Mouse (Mus musculus): Measurements from ENCODE around the gene Hdac1. TPM values are rescaled to one million over a fixed set of nuclear protein-coding genes. Genes with fewer than 3 reads are reported as not detected.

The Hdac1 gene
- polyA plus RNA-seq, 1 experiment from 2014 or later: 101 TPM

DNA sequence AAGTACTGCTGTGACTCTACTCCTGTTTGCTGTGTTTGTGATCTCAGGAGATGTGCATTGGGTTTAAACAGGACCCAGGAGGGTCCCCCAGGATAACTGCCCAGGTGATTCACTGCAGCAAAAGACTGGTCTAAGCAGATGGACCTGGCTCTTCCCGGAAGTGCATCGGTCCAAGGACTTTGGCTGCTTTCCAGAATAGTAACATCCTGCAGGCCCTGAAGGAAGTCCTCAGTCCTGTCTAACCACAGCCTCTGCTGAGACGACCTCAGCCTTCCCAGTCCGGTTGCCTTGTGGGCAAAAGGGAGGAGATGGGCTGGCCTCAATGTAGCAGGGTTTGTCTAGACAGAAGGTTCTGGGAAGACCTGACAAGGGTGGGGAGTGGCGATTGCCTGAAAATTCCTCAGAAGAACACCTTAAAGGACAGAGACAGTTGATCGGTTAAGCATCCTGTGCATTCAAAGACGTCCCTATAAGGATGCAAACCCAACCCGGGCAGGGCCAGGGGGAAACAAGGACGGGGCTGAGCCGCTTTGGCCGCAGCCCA lies 39.5 kb downstream of the Hdac1 start:
- TF ChIP-seq EP300 (IDR thresholded peaks at IDR 0.05) (no peak), CTCF (IDR thresholded peaks at IDR 0.05) (no peak)
- no peak overlapping the region for H3K4me3 ChIP-seq (ENCODE audit: low read depth, low read length)
- no peak for DNase-seq (ENCODE audit: low spot score)
- no peaks in the 10 kb centered on the region for H3K9me3 ChIP-seq (ENCODE audit: low read length)
- no peak overlapping the region for H3K4me2 ChIP-seq (replicated peaks; ENCODE audit: low read depth, low read length)
- H3K27ac ChIP-seq (ENCODE audit: low read length): no peak overlapping the region
- H3K27me3 ChIP-seq (replicated peaks; ENCODE audit: insufficient read depth, low read length): no peaks in the 10 kb centered on the region
- WGBS: 52% methylated on average over 11 of the region's 11 CpGs
- H3K36me3 ChIP-seq (ENCODE audit: insufficient read depth, low read length): no peaks in the 10 kb centered on the region
- ATAC-seq: no peak
- H3K4me1 ChIP-seq (ENCODE audit: insufficient read depth, low read depth, low read length): no peaks in the 10 kb centered on the region
- no peak overlapping the region for H3K9ac ChIP-seq (replicated peaks; ENCODE audit: low read depth)

DNA sequence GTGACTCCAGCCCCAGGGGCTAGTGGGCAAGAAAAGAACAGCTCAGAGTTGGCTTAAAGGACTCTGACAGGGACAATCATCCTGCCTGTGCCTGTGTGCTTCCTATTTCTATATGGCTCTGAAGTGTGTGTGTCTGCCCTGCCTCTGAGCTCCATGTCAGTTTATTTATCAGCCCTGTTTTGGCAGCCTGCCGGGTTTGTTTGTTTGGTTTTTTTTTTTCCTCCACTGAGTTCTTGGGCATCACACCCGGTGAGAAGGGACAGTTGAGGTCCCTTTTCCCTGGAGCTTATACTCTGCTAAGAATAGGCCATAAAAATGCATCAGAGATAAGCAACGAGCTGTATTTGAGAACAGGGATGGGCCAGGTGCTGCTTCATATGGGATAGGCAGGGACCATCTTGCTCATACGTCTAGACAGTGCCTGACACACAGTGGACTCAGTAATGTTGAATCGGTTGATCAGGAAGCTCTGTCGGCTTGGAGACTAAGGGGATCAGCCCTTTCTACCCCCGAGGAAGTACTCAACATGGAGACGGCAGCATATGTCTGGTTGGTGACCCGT lies 40.1 kb downstream of the Hdac1 start:
- H3K36me3 ChIP-seq (ENCODE audit: insufficient read depth, low read length): no peaks in the 10 kb centered on the region
- H3K4me1 ChIP-seq (ENCODE audit: insufficient read depth, low read depth, low read length): no peaks in the 10 kb centered on the region
- no peak for DNase-seq (ENCODE audit: low spot score)
- no peaks in the 10 kb centered on the region for H3K27me3 ChIP-seq (replicated peaks; ENCODE audit: insufficient read depth, low read length)
- no peak overlapping the region for H3K27ac ChIP-seq (ENCODE audit: low read length)
- no peak overlapping the region for H3K4me2 ChIP-seq (replicated peaks; ENCODE audit: low read depth, low read length)
- WGBS: 43% methylated on average over 9 of the region's 9 CpGs
- H3K9me3 ChIP-seq (ENCODE audit: low read length): no peaks in the 10 kb centered on the region
- no peak overlapping the region for H3K9ac ChIP-seq (replicated peaks; ENCODE audit: low read depth)
- no peak for ATAC-seq
- no peak overlapping the region for H3K4me3 ChIP-seq (ENCODE audit: low read depth, low read length)
- no peak for TF ChIP-seq CTCF (IDR thresholded peaks at IDR 0.05)
- no peak for TF ChIP-seq EP300 (IDR thresholded peaks at IDR 0.05)

DNA sequence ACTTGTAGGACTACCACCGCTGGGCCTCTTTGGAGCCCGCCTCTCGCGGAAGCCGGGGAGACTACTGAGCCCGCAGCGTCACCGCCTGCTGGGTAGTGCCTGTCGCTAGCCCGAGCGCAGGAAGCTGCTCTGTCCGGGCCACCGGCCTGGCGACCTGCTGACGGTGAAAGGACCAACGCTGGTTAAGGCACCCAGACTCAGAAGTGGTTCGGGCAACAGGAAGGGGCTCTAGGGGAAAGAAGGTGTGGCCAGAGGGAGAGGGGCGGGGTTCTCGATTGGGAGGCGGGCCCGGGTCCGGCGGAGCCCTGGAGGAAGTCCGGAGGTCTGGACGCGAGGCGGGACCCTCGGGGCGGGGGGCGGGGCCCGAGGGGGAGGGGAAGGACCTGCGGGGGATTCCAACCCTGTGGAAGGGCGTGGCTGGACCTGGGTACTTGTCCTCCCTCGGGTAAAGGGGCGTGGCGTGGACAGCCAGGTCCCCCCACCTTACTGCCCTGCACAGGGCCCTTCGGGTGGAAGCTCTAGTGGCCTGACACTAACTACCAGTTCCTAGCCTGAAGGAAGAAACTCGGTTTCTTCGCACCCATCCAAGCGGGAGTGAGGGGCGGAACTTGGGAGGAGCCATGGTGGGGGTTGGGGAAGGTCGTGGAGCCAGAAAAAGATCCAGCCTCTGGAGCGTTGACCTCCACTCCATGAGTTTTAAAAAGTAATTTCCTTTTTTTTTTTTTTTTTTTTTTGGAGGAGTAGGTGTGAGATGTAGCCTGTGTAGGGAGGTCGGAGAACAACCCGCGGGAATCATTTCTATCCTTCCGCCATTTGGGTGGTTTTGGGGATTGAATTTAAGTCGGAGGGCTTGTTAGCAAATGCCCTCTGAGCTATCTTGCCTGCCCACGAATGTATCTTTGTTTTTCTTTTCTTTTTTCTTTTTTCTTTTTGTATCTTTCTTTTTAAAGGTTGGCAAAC lies 41.6 kb downstream of the Hdac1 start:
- peak; percentile 94 for DNase-seq (ENCODE audit: low spot score)
- Histone ChIP-seq H3K9me3 (ENCODE audit: low read length) (no peaks in the 10 kb centered on the region), H3K36me3 (ENCODE audit: insufficient read depth, low read length) (no peaks in the 10 kb centered on the region), H3K4me3 (ENCODE audit: low read depth, low read length) (peak overlapping the region; percentile 53), H3K27me3 (replicated peaks; ENCODE audit: insufficient read depth, low read length) (no peaks in the 10 kb centered on the region), H3K4me2 (replicated peaks; ENCODE audit: low read depth, low read length) (peak overlapping the region; percentile 73), H3K9ac (replicated peaks; ENCODE audit: low read depth) (peak overlapping the region; percentile 65), H3K4me1 (ENCODE audit: insufficient read depth, low read depth, low read length) (0 out of 2 replicates have a peak, but pooled peaks cover 3% of the 10 kb centered on the region), H3K27ac (ENCODE audit: low read length) (peak overlapping the region; percentile 94)
- TF ChIP-seq EP300 (IDR thresholded peaks at IDR 0.05): no peak
- TF ChIP-seq CTCF (IDR thresholded peaks at IDR 0.05): peak; percentile 6; the same call in 1 of the 2 replicates
- 1% methylated on average over 47 of the region's 49 CpGs for WGBS
- peak; percentile 93 for ATAC-seq

DNA sequence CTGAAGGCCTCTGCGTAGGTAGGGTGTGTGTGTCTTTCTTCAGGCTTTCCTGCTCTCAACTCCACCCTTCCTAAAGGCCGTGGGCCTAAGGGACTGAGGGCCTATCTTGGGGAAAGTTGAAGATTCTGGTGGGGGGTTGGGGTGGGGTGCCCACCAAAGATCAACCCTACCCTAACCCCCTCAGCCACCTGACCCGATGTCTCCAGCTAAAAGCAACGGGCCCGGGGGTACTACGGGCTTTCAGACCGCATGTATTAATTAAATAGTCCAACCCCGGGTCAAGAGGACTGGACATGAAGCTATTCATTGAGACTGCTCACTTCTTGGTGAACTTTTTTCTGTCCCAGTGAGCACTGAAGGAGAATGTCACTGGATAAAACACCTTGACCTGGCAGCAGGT lies 42.5 kb downstream of the Hdac1 start:
- DNase-seq (ENCODE audit: low spot score) (no peak), ATAC-seq (no peak)
- Histone ChIP-seq H3K27ac (ENCODE audit: low read length) (peak overlapping the region; percentile 94; the same call in 1 of the 2 replicates), H3K27me3 (replicated peaks; ENCODE audit: insufficient read depth, low read length) (no peaks in the 10 kb centered on the region), H3K9me3 (ENCODE audit: low read length) (no peaks in the 10 kb centered on the region), H3K4me1 (ENCODE audit: insufficient read depth, low read depth, low read length) (0 out of 2 replicates have a peak, but pooled peaks cover 3% of the 10 kb centered on the region), H3K9ac (replicated peaks; ENCODE audit: low read depth) (no peak overlapping the region), H3K36me3 (ENCODE audit: insufficient read depth, low read length) (no peaks in the 10 kb centered on the region), H3K4me3 (ENCODE audit: low read depth, low read length) (no peak overlapping the region), H3K4me2 (replicated peaks; ENCODE audit: low read depth, low read length) (peak overlapping the region; percentile 73)
- 75% methylated on average over 8 of the region's 8 CpGs for WGBS
- TF ChIP-seq CTCF (IDR thresholded peaks at IDR 0.05) (no peak), EP300 (IDR thresholded peaks at IDR 0.05) (no peak)

DNA sequence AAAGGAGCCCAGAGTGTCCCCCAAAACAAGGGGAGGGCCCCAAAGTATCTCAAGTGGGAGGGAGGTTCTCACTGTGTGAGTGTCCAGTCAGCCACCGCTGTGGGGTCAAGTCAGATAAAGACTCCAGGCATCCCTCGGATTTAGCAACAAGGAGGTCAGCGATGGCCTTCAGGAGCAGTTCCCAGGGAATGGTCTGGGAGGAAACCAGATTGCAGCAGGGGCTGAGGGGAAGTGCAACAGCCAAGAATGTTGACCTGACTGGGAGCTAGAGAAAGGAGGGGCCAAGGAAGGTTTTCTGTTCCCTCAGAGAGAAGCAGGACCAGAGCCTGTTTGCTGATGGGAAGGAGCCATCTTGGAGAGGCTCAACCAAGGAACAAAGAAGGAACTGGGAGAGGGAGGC lies 43.6 kb downstream of the Hdac1 start:
- 55% methylated on average over 3 of the region's 3 CpGs for WGBS

DNA sequence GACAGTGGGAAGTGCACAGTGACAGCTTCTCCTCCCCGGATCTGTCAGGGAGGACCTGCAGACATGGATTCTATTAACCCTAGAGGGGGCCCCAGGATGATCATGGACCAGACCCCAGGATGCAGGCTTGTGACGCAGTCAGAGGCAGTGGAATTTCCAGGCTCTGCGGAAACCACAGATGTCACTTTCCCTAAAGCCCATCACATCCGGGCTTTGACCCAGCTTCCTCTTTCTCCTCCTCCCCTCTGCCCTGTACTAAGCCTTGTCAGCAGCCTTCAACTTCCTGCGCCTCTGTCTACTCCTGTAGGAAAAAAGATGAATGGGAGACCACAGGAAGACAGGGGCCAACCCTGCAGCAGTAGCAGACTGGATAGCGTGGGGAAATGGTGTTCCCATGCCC lies 45.9 kb downstream of the Hdac1 start:
- peak; percentile 49; the same call in 1 of the 2 replicates for TF ChIP-seq EP300 (IDR thresholded peaks at IDR 0.05)
- TF ChIP-seq CTCF (IDR thresholded peaks at IDR 0.05): no peak
- WGBS: 19% methylated on average over 6 of the region's 6 CpGs
- H3K9me3 ChIP-seq (ENCODE audit: low read length): no peaks in the 10 kb centered on the region
- peak overlapping the region; percentile 64 for H3K27ac ChIP-seq (ENCODE audit: low read length)
- peaks cover 3% of the 10 kb centered on the region; the same call in 1 of the 2 replicates for H3K4me1 ChIP-seq (ENCODE audit: insufficient read depth, low read depth, low read length)
- H3K27me3 ChIP-seq (replicated peaks; ENCODE audit: insufficient read depth, low read length): no peaks in the 10 kb centered on the region
- ATAC-seq (peak; percentile 46), DNase-seq (ENCODE audit: low spot score) (peak; percentile 73)
- no peak overlapping the region for H3K4me3 ChIP-seq (ENCODE audit: low read depth, low read length)
- H3K9ac ChIP-seq (replicated peaks; ENCODE audit: low read depth): no peak overlapping the region
- no peaks in the 10 kb centered on the region for H3K36me3 ChIP-seq (ENCODE audit: insufficient read depth, low read length)
- 0 out of 2 replicates have a peak overlapping the region, but pooled peaks have one; percentile 25 for H3K4me2 ChIP-seq (replicated peaks; ENCODE audit: low read depth, low read length)

More for the DNA sequence above, 43.6 kb downstream of the Hdac1 start:
- ATAC-seq (no peak), DNase-seq (ENCODE audit: low spot score) (no peak)
- no peak overlapping the region for H3K9ac ChIP-seq (replicated peaks; ENCODE audit: low read depth)
- TF ChIP-seq EP300 (IDR thresholded peaks at IDR 0.05): no peak
- no peak for TF ChIP-seq CTCF (IDR thresholded peaks at IDR 0.05)
- H3K4me2 ChIP-seq (replicated peaks; ENCODE audit: low read depth, low read length): no peak overlapping the region
- H3K27ac ChIP-seq (ENCODE audit: low read length): no peak overlapping the region
- no peak overlapping the region for H3K4me3 ChIP-seq (ENCODE audit: low read depth, low read length)
- H3K4me1 ChIP-seq (ENCODE audit: insufficient read depth, low read depth, low read length): 0 out of 2 replicates have a peak, but pooled peaks cover 3% of the 10 kb centered on the region
- no peaks in the 10 kb centered on the region for H3K9me3 ChIP-seq (ENCODE audit: low read length)
- no peaks in the 10 kb centered on the region for H3K36me3 ChIP-seq (ENCODE audit: insufficient read depth, low read length)
- no peaks in the 10 kb centered on the region for H3K27me3 ChIP-seq (replicated peaks; ENCODE audit: insufficient read depth, low read length)

Data from lung, postnatal 0 days (tissue).